Mouse (Mus musculus): ENCODE measurements at regions not wholly inside any gene's neighbourhood (a gene's known extent, or its start where the extent isn't known, plus 50 kb on each side); places are given as distances from the start of the nearest gene placed in this dataset.
A peak's percentile ranks its signal among the peaks of the same experiment; 100 is the strongest.

DNA sequence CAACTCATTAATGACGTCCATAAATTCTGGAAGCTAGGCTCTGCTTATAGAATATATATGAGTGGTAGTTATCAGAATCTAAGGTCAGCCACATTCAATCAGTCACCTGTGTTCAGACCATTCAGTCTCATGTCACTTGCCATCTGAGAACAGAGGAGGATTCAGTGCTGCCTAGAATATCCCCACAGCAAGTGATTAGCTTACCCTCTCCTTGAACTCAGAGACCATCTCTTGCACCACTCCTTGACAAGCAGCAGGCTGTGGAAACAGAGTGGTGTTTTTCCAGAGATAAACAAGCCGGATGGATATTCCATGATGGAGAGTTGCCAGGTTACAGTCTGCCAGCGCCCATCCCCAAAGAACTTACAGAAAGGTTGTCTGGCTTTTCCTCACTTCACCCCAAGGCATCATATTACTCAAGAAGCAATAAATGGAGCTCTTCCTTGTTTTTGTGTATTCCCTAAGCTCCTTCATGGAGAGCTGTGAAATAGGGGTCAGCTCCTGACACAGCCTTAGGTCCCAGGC, 291.9 kb upstream of the Thbs1 start:
- ATAC-seq (no peak), DNase-seq (no peak)
- no peak overlapping the region for H3K4me3 ChIP-seq (ENCODE audit: low read depth, low read length)
- no peak overlapping the region for H3K27ac ChIP-seq (ENCODE audit: low read depth)
- no peaks in the 10 kb centered on the region for H3K36me3 ChIP-seq (replicated peaks; ENCODE audit: insufficient read depth, low read length)
- H3K9me3 ChIP-seq (ENCODE audit: low read length), result no peaks in the 10 kb centered on the region
- no peaks in the 10 kb centered on the region for H3K27me3 ChIP-seq (ENCODE audit: insufficient read depth, low read length)
- TF ChIP-seq EP300 (IDR thresholded peaks at IDR 0.05; ENCODE audit: low read depth), result no peak
- TF ChIP-seq CTCF (IDR thresholded peaks at IDR 0.05; ENCODE audit: low read depth), result no peak
- no peak overlapping the region for H3K4me2 ChIP-seq (ENCODE audit: low read depth, low read length)
- H3K9ac ChIP-seq (replicated peaks), result no peak overlapping the region
- WGBS (ENCODE audit: insufficient replicate concordance), result 69% methylated on average over 3 of the region's 3 CpGs
- H3K4me1 ChIP-seq (ENCODE audit: insufficient read depth), result no peaks in the 10 kb centered on the region

DNA sequence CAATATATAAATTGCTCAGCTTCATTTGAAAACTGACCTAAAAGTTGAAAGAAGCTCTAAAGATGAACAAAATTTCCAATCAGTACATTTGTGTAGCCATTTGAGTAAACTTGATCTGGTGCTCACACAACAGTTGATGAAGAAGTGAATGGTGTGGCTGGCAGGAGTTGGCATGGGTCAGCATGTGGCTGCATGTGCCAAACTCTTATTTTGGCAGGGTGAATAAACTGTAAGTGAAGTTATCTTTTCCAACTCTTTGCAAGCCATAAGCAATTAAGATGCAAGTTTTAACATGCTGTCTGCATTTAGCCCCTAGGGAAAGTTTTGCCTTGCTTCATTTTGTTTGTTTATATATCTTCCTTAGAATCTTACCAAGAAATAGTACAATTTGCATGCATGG, 291.0 kb upstream of the Thbs1 start:
- no peak overlapping the region for H3K4me3 ChIP-seq (ENCODE audit: low read depth, low read length)
- no peaks in the 10 kb centered on the region for H3K27me3 ChIP-seq (ENCODE audit: insufficient read depth, low read length)
- ATAC-seq, result no peak
- H3K4me1 ChIP-seq (ENCODE audit: insufficient read depth), result no peaks in the 10 kb centered on the region
- H3K9ac ChIP-seq (replicated peaks), result no peak overlapping the region
- no peaks in the 10 kb centered on the region for H3K36me3 ChIP-seq (replicated peaks; ENCODE audit: insufficient read depth, low read length)
- H3K9me3 ChIP-seq (ENCODE audit: low read length), result no peaks in the 10 kb centered on the region
- TF ChIP-seq EP300 (IDR thresholded peaks at IDR 0.05; ENCODE audit: low read depth) (no peak), CTCF (IDR thresholded peaks at IDR 0.05; ENCODE audit: low read depth) (no peak)
- DNase-seq, result no peak
- no peak overlapping the region for H3K27ac ChIP-seq (ENCODE audit: low read depth)
- H3K4me2 ChIP-seq (ENCODE audit: low read depth, low read length), result no peak overlapping the region

DNA sequence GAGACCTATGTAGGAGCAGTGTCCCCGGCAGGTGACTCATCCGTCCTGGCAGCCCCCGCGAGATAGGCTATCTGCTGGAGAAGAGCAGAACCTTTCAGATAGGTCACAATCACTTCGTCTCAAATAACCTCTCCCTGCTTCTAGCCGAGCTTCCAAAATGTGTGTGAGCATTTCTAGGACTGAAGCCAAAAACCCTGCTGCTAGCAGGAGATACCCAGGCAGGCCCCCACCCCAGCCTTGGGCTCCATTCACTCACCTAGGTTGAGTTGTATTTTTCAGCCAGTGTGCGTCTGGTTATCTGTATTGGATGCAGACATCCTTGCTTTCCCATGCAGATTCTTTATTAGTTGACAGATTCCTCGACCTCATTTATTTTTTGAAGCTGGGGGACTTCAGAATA, 286.6 kb upstream of the Thbs1 start:
- no peaks in the 10 kb centered on the region for H3K4me1 ChIP-seq (ENCODE audit: insufficient read depth)
- 63% methylated on average over 8 of the region's 8 CpGs for WGBS (ENCODE audit: insufficient replicate concordance)
- ATAC-seq (no peak), DNase-seq (no peak)
- no peaks in the 10 kb centered on the region for H3K36me3 ChIP-seq (replicated peaks; ENCODE audit: insufficient read depth, low read length)
- no peak overlapping the region for H3K9ac ChIP-seq (replicated peaks)
- no peaks in the 10 kb centered on the region for H3K27me3 ChIP-seq (ENCODE audit: insufficient read depth, low read length)
- H3K9me3 ChIP-seq (ENCODE audit: low read length), result no peaks in the 10 kb centered on the region
- H3K4me2 ChIP-seq (ENCODE audit: low read depth, low read length), result no peak overlapping the region
- no peak overlapping the region for H3K27ac ChIP-seq (ENCODE audit: low read depth)
- no peak for TF ChIP-seq CTCF (IDR thresholded peaks at IDR 0.05; ENCODE audit: low read depth)
- no peak for TF ChIP-seq EP300 (IDR thresholded peaks at IDR 0.05; ENCODE audit: low read depth)
- no peak overlapping the region for H3K4me3 ChIP-seq (ENCODE audit: low read depth, low read length)

DNA sequence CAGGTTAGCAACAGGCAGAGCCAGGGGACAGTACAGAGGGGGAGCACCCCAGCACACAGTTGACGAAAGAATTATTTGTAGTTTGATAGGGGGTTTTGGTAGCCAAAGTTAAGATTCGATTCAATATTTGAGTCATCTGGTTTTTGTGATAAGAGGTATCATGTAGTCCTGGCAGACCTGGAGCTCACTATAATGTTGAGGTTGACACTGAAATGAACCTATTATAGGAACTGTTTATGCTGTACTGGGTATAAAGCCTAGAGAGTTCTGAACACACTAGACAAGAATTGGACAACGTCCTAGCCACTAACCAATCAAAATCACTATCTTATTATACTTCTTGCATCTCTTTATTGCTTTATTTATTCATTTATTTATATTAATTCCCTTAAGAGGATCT, 284.4 kb upstream of the Thbs1 start:
- Histone ChIP-seq H3K27me3 (ENCODE audit: insufficient read depth, low read length) (no peaks in the 10 kb centered on the region), H3K36me3 (replicated peaks; ENCODE audit: insufficient read depth, low read length) (no peaks in the 10 kb centered on the region), H3K9me3 (ENCODE audit: low read length) (no peaks in the 10 kb centered on the region), H3K27ac (ENCODE audit: low read depth) (no peak overlapping the region), H3K4me2 (ENCODE audit: low read depth, low read length) (no peak overlapping the region), H3K4me1 (ENCODE audit: insufficient read depth) (no peaks in the 10 kb centered on the region), H3K9ac (replicated peaks) (no peak overlapping the region), H3K4me3 (ENCODE audit: low read depth, low read length) (no peak overlapping the region)
- DNase-seq (no peak), ATAC-seq (no peak)
- no peak for TF ChIP-seq CTCF (IDR thresholded peaks at IDR 0.05; ENCODE audit: low read depth)
- WGBS (ENCODE audit: insufficient replicate concordance), result 66% methylated on average over 3 of the region's 3 CpGs

DNA sequence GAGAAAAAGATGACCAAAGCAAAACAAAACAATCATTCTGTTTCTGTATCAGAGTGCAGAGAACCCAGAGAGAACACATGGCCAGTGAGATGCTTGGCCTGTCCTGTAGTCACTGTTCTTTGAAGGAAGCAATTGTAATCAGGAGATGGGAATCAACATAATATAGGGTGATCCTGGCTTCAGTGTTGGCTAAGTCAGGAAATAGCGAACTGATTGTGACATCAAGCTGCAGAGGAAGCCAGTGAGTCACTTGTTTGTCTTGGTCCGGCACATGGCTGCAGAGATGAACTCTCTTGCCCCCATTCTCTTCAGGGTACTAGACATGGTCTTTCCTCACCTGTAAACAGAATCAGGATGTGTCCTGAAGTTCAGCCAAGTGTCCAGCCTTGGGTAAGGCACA, 273.3 kb upstream of the Thbs1 start:
- H3K4me2 ChIP-seq (ENCODE audit: low read depth, low read length), result no peak overlapping the region
- H3K36me3 ChIP-seq (replicated peaks; ENCODE audit: insufficient read depth, low read length), result no peaks in the 10 kb centered on the region
- peak; percentile 42 for DNase-seq
- TF ChIP-seq CTCF (IDR thresholded peaks at IDR 0.05; ENCODE audit: low read depth) (no peak), EP300 (IDR thresholded peaks at IDR 0.05; ENCODE audit: low read depth) (peak; percentile 77)
- peak; percentile 99 for ATAC-seq
- H3K27me3 ChIP-seq (ENCODE audit: insufficient read depth, low read length), result no peaks in the 10 kb centered on the region
- 25% methylated on average over 2 of the region's 2 CpGs for WGBS (ENCODE audit: insufficient replicate concordance)
- H3K4me1 ChIP-seq (ENCODE audit: insufficient read depth), result peaks cover 6% of the 10 kb centered on the region
- no peak overlapping the region; the same call in 1 of the 2 replicates for H3K27ac ChIP-seq (ENCODE audit: low read depth)
- H3K9me3 ChIP-seq (ENCODE audit: low read length), result no peaks in the 10 kb centered on the region
- H3K9ac ChIP-seq (replicated peaks), result no peak overlapping the region
- no peak overlapping the region for H3K4me3 ChIP-seq (ENCODE audit: low read depth, low read length)

DNA sequence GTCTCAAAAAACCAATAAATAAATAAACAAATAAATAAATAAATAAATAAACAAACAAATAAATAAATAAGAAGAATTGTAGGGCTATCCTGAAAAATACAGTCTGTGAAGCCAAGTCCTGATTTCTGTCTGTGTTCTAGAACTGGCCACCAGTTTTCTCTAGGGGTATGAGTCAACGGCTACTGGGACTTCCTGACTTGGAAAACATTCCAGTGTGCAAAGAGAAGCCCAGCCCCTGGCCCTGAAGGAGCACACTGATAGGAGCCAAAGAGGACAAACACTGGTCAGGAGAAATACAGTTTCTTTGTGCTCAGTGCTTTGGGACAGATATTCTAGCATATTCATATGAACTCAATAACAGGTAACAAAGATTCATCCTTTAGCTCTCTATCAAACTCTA, 271.3 kb upstream of the Thbs1 start:
- Histone ChIP-seq H3K4me1 (ENCODE audit: insufficient read depth) (peaks cover 6% of the 10 kb centered on the region), H3K4me3 (ENCODE audit: low read depth, low read length) (no peak overlapping the region), H3K9ac (replicated peaks) (no peak overlapping the region), H3K27ac (ENCODE audit: low read depth) (no peak overlapping the region), H3K36me3 (replicated peaks; ENCODE audit: insufficient read depth, low read length) (no peaks in the 10 kb centered on the region), H3K27me3 (ENCODE audit: insufficient read depth, low read length) (no peaks in the 10 kb centered on the region), H3K9me3 (ENCODE audit: low read length) (no peaks in the 10 kb centered on the region), H3K4me2 (ENCODE audit: low read depth, low read length) (no peak overlapping the region)
- no peak for DNase-seq
- TF ChIP-seq EP300 (IDR thresholded peaks at IDR 0.05; ENCODE audit: low read depth) (no peak), CTCF (IDR thresholded peaks at IDR 0.05; ENCODE audit: low read depth) (no peak)
- 71% methylated on average over 1 of the region's 1 CpGs for whole genome bisulfite sequencing (ENCODE audit: insufficient replicate concordance)
- ATAC-seq, result no peak

All from liver, postnatal 0 days (tissue).